Mouse (Mus musculus): Measurements from ENCODE around the gene Tom1l2. TPM values are rescaled to one million over a fixed set of nuclear protein-coding genes. Genes with fewer than 3 reads are reported as not detected.
A peak's percentile ranks its signal among the peaks of the same experiment; 100 is the strongest.

The Tom1l2 gene
- polyA plus RNA-seq, 1 experiment from 2014 or later = 36.7 TPM

- H3K36me3 ChIP-seq = peaks cover 88% of the 10 kb centered on the region
- no peak overlapping the region for H3K4me3 ChIP-seq (replicated peaks)
- H3K9me3 ChIP-seq (replicated peaks) = no peaks in the 10 kb centered on the region
- H3K4me1 ChIP-seq = peaks cover 23% of the 10 kb centered on the region
- no peak overlapping the region for H3K27ac ChIP-seq (replicated peaks)
- ATAC-seq (ENCODE audit: insufficient number of reproducible peaks, low FRiP score, low TSS enrichment, low read depth) = no peak
- H3K27me3 ChIP-seq = no peaks in the 10 kb centered on the region
- H3K9ac ChIP-seq = no peak overlapping the region
- 89% methylated on average over 26 of the region's 26 CpGs for WGBS
- H3K4me2 ChIP-seq (replicated peaks) = no peak overlapping the region
Observed at GRCm38 (mm10) chr11:60202710-60203638, 149.7 kb downstream of the Tom1l2 start.

- no peaks in the 10 kb centered on the region for H3K9me3 ChIP-seq (replicated peaks)
- no peak for ATAC-seq (ENCODE audit: insufficient number of reproducible peaks, low FRiP score, low TSS enrichment, low read depth)
- peaks cover 87% of the 10 kb centered on the region for H3K36me3 ChIP-seq
- H3K27ac ChIP-seq (replicated peaks) = no peak overlapping the region
- H3K27me3 ChIP-seq = no peaks in the 10 kb centered on the region
- H3K9ac ChIP-seq = no peak overlapping the region
- no peak overlapping the region for H3K4me3 ChIP-seq (replicated peaks)
- 87% methylated on average over 11 of the region's 11 CpGs for WGBS
- peaks cover 6% of the 10 kb centered on the region; the same call in 1 of the 2 replicates for H3K4me1 ChIP-seq
- no peak overlapping the region for H3K4me2 ChIP-seq (replicated peaks)
Observed at GRCm38 (mm10) chr11:60200384-60200783, 152.3 kb downstream of the Tom1l2 start.

- Histone ChIP-seq H3K36me3 (peaks cover 86% of the 10 kb centered on the region), H3K4me1 (peaks cover 6% of the 10 kb centered on the region; the same call in 1 of the 2 replicates), H3K27me3 (no peaks in the 10 kb centered on the region), H3K27ac (replicated peaks) (peak overlapping the region; percentile 18), H3K4me2 (replicated peaks) (no peak overlapping the region), H3K9me3 (replicated peaks) (no peaks in the 10 kb centered on the region; the same call in 1 of the 2 replicates), H3K9ac (no peak overlapping the region), H3K4me3 (replicated peaks) (no peak overlapping the region)
- 21% methylated on average over 18 of the region's 18 CpGs for WGBS
- peak; percentile 52; the same call in 1 of the 2 replicates for ATAC-seq (ENCODE audit: insufficient number of reproducible peaks, low FRiP score, low TSS enrichment, low read depth)
Observed at GRCm38 (mm10) chr11:60199702-60200184, 153.0 kb downstream of the Tom1l2 start.

- no peak overlapping the region for H3K4me2 ChIP-seq (replicated peaks)
- H3K9me3 ChIP-seq (replicated peaks) = no peaks in the 10 kb centered on the region; the same call in none of the 2 replicates
- H3K9ac ChIP-seq = no peak overlapping the region
- 83% methylated on average over 12 of the region's 12 CpGs for WGBS
- peaks cover 6% of the 10 kb centered on the region; the same call in 1 of the 2 replicates for H3K4me1 ChIP-seq
- no peaks in the 10 kb centered on the region for H3K27me3 ChIP-seq
- H3K27ac ChIP-seq (replicated peaks) = no peak overlapping the region
- no peak for ATAC-seq (ENCODE audit: insufficient number of reproducible peaks, low FRiP score, low TSS enrichment, low read depth)
- H3K36me3 ChIP-seq = peaks cover 87% of the 10 kb centered on the region
- H3K4me3 ChIP-seq (replicated peaks) = no peak overlapping the region
Observed at GRCm38 (mm10) chr11:60198651-60199050, 154.1 kb downstream of the Tom1l2 start.

GRCm38 (mm10) chr11:60197998-60198619 lies 154.6 kb downstream of the Tom1l2 start:
- no peak for ATAC-seq (ENCODE audit: insufficient number of reproducible peaks, low FRiP score, low TSS enrichment, low read depth)
- Histone ChIP-seq H3K27me3 (no peaks in the 10 kb centered on the region), H3K9ac (no peak overlapping the region), H3K27ac (replicated peaks) (no peak overlapping the region), H3K36me3 (peaks cover 87% of the 10 kb centered on the region), H3K9me3 (replicated peaks) (no peaks in the 10 kb centered on the region; the same call in none of the 2 replicates), H3K4me3 (replicated peaks) (no peak overlapping the region), H3K4me1 (peaks cover 6% of the 10 kb centered on the region; the same call in 1 of the 2 replicates), H3K4me2 (replicated peaks) (no peak overlapping the region)
- WGBS = 79% methylated on average over 24 of the region's 24 CpGs

GRCm38 (mm10) chr11:60196344-60196743 lies 156.4 kb downstream of the Tom1l2 start:
- 81% methylated on average over 5 of the region's 5 CpGs for WGBS
- Histone ChIP-seq H3K9me3 (replicated peaks) (no peaks in the 10 kb centered on the region; the same call in none of the 2 replicates), H3K27me3 (no peaks in the 10 kb centered on the region), H3K4me1 (peaks cover 6% of the 10 kb centered on the region; the same call in 1 of the 2 replicates), H3K9ac (no peak overlapping the region), H3K4me3 (replicated peaks) (no peak overlapping the region), H3K36me3 (peaks cover 82% of the 10 kb centered on the region), H3K27ac (replicated peaks) (no peak overlapping the region), H3K4me2 (replicated peaks) (no peak overlapping the region)
- no peak for ATAC-seq (ENCODE audit: insufficient number of reproducible peaks, low FRiP score, low TSS enrichment, low read depth)

- no peak overlapping the region for H3K4me3 ChIP-seq (replicated peaks)
- H3K36me3 ChIP-seq = peaks cover 82% of the 10 kb centered on the region
- H3K4me2 ChIP-seq (replicated peaks) = no peak overlapping the region
- no peak for ATAC-seq (ENCODE audit: insufficient number of reproducible peaks, low FRiP score, low TSS enrichment, low read depth)
- peaks cover 7% of the 10 kb centered on the region; the same call in 1 of the 2 replicates for H3K4me1 ChIP-seq
- no peak overlapping the region for H3K27ac ChIP-seq (replicated peaks)
- H3K9me3 ChIP-seq (replicated peaks) = no peaks in the 10 kb centered on the region; the same call in none of the 2 replicates
- no peak overlapping the region for H3K9ac ChIP-seq
- H3K27me3 ChIP-seq = no peaks in the 10 kb centered on the region
Observed at GRCm38 (mm10) chr11:60195108-60195507, 157.6 kb downstream of the Tom1l2 start.

GRCm38 (mm10) chr11:60193556-60193955 lies 159.1 kb downstream of the Tom1l2 start:
- ATAC-seq (ENCODE audit: insufficient number of reproducible peaks, low FRiP score, low TSS enrichment, low read depth) = no peak; the same call in 1 of the 2 replicates
- Histone ChIP-seq H3K27ac (replicated peaks) (no peak overlapping the region), H3K9ac (no peak overlapping the region), H3K4me3 (replicated peaks) (no peak overlapping the region), H3K9me3 (replicated peaks) (no peaks in the 10 kb centered on the region; the same call in none of the 2 replicates), H3K4me2 (replicated peaks) (no peak overlapping the region), H3K36me3 (peaks cover 88% of the 10 kb centered on the region), H3K4me1 (0 out of 2 replicates have a peak, but pooled peaks cover 7% of the 10 kb centered on the region), H3K27me3 (no peaks in the 10 kb centered on the region)
- 75% methylated on average over 4 of the region's 4 CpGs for WGBS

GRCm38 (mm10) chr11:60192534-60192933 lies 160.2 kb downstream of the Tom1l2 start:
- Histone ChIP-seq H3K9ac (no peak overlapping the region), H3K27me3 (no peaks in the 10 kb centered on the region), H3K9me3 (replicated peaks) (no peaks in the 10 kb centered on the region; the same call in none of the 2 replicates), H3K4me1 (0 out of 2 replicates have a peak, but pooled peaks cover 7% of the 10 kb centered on the region), H3K36me3 (peaks cover 88% of the 10 kb centered on the region), H3K4me3 (replicated peaks) (no peak overlapping the region), H3K27ac (replicated peaks) (no peak overlapping the region), H3K4me2 (replicated peaks) (no peak overlapping the region)
- no peak for ATAC-seq (ENCODE audit: insufficient number of reproducible peaks, low FRiP score, low TSS enrichment, low read depth)
- 80% methylated on average over 6 of the region's 6 CpGs for WGBS

- Histone ChIP-seq H3K27me3 (no peaks in the 10 kb centered on the region), H3K4me1 (peaks cover 15% of the 10 kb centered on the region), H3K4me3 (replicated peaks) (no peak overlapping the region), H3K4me2 (replicated peaks) (no peak overlapping the region), H3K36me3 (peaks cover 86% of the 10 kb centered on the region), H3K9ac (no peak overlapping the region), H3K27ac (replicated peaks) (no peak overlapping the region), H3K9me3 (replicated peaks) (no peaks in the 10 kb centered on the region; the same call in none of the 2 replicates)
- 89% methylated on average over 17 of the region's 17 CpGs for WGBS
- ATAC-seq (ENCODE audit: insufficient number of reproducible peaks, low FRiP score, low TSS enrichment, low read depth) = no peak
Observed at GRCm38 (mm10) chr11:60190055-60190641, 162.6 kb downstream of the Tom1l2 start.
